Comparison of ENCODE assay signal across 8 mouse cellular contexts in the genomic region with DNA sequence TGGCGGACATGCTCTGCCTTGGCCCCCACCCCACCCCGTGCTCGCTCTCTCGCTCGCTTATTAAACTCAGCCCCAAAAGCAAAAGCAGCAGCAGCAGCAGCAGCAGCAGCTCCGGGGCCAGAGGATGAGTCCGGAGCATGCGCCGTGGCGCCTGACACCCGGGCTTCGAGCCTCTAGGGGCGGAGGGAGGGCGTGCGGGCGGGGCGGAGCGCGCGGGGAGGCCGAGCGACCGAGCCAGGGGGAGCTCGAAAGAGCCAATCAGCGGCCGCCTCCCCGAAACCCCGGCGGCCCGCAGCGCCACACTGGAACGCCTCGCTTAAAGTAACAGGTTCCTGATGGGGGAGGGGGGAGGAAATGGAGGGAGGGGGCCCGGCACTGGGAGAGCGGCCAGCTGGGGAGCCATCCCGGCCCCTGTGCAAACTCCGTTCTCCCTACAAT. TPM values are rescaled to one million over a fixed set of nuclear protein-coding genes. Genes with fewer than 3 reads are reported as not detected.
DNase-seq lines count a peak whose midpoint lies in the region; ATAC-seq and TF ChIP-seq lines count a peak whose summit lies in the region.

A gene (minus strand): TSS at position 149 of the 438 bp plus-strand sequence.

- peak within 1 kb of the TSS; percentile 86 for H3K27ac ChIP-seq in cortical plate, adult 2 months (ENCODE audit: insufficient read depth, low read length)

- ATAC-seq in activated CD4-positive, CD25-positive, alpha-beta regulatory T cell, adult 4 months: peak; percentile 67
- peak; percentile 77 for ATAC-seq in megakaryocyte progenitor cell, adult 5-6 weeks (replicated peaks; ENCODE audit: poor library complexity)

- TF ChIP-seq CTCF in cortical plate, adult 2 months (IDR thresholded peaks at IDR 0.05; ENCODE audit: extremely low read depth, insufficient read depth, low read length): no peak

- TF ChIP-seq POLR2A in cortical plate, adult 2 months (IDR thresholded peaks at IDR 0.05; ENCODE audit: extremely low read depth, insufficient read depth, low read length): peak; percentile 55; the same call in 1 of the 2 replicates

- peak within 1 kb of the TSS; percentile 99 for H3K4me3 ChIP-seq in cortical plate, adult 2 months (ENCODE audit: insufficient read depth, low read length)

- H3K4me1 ChIP-seq in cortical plate, adult 2 months (ENCODE audit: control insufficient read depth, insufficient read depth, low read length): peaks cover 1% of the 10 kb centered on the region; the same call in 1 of the 2 replicates

- peak; percentile 89 to 92 for DNase-seq in gastrocnemius, adult 8-10 months (ENCODE audit: low spot score in 2 of 2)
- peak; percentile 98 for DNase-seq in induced T-regulatory cell, adult 2 months (ENCODE audit: low read depth)
- peak; percentile 85 to 94 for DNase-seq in left cerebral cortex, adult 9 months (ENCODE audit: low spot score in 2 of 2)
- DNase-seq in right cerebral cortex, postnatal 14 days: peak; percentile 94
- peak; percentile 90 to 96 for DNase-seq in urinary bladder, postnatal 36 days (ENCODE audit: low spot score in 2 of 2)

RNA-seq across cellular contexts. Expression of the gene that starts here (rescaled TPM):
- polyA plus RNA-seq in activated CD4-positive, CD25-positive, alpha-beta regulatory T cell, adult 4 months (2017; shearing (Covaris generic)): 100 to 1,000 TPM; 100 to 106 TPM
- polyA plus RNA-seq in cortical plate, adult 2 months (2012; rRNA removed): 22.5 and 23.2 TPM in 2 replicates
- total RNA-seq in gastrocnemius, adult 8-10 months (2022): 100 to 1,000 TPM; 152 to 188 (median 173) TPM
- total RNA-seq in megakaryocyte progenitor cell, adult 5-6 weeks (2015): 11.8 and 17.6 TPM in 2 replicates
- 15.3 and 16.1 TPM in 2 replicates for total RNA-seq in megakaryocyte progenitor cell, adult 5-6 weeks (2017)

Comparison
In these comparisons a context has a peak if more than half of its experiments do, and no peak if none do; other contexts are left out.
1. Peak in every context shown above with its lines: DNase-seq, ATAC-seq, H3K4me3 ChIP-seq and H3K27ac ChIP-seq.
2. RNA of the gene that starts here (total RNA-seq): 152 to 188 TPM in gastrocnemius, adult 8-10 months; 11.8 to 17.6 TPM in megakaryocyte progenitor cell, adult 5-6 weeks; every median in the first group is over 4 times any median in the second.